Mouse (Mus musculus) MEL (cell line): ENCODE data around the gene Tmem145. TPM values are rescaled to one million over a fixed set of nuclear protein-coding genes. Genes with fewer than 3 reads are reported as not detected.

ENCODE experiments used
- DNase-seq: peaks from one replicate; pipeline ENCODE4 v3.0.0; 2011; ENCODE audit warnings: low read depth, low spot score
- H3K27ac ChIP-seq: 2 replicates; pipeline ENCODE4 v1.5.1; 2012; ENCODE audit warnings: low read depth, mild to moderate bottlenecking, control low read depth, low read length, moderate library complexity; ENCODE audit not compliant: control insufficient read depth
- H3K27me3 ChIP-seq, 2 experiments: fragments of 150-350 bp in 1 of 2; sonication (generic) in 1 of 2; 2 replicates each; pipeline ENCODE4 v1.6.1; 2012; ENCODE audit warnings: low read length in 2 of 2, mild to moderate bottlenecking in 2 of 2, improper control_type of control experiment in 1 of 2, moderate library complexity in 1 of 2; ENCODE audit not compliant: insufficient read depth in 2 of 2, control insufficient read depth in 1 of 2
- H3K36me3 ChIP-seq, 2 experiments: 2 replicates each; pipeline ENCODE4 v1.6.1; 2012 to 2014; ENCODE audit warnings: low read length in 2 of 2, improper control_type of control experiment in 1 of 2, inconsistent platforms in 1 of 2, mild to moderate bottlenecking in 1 of 2; ENCODE audit not compliant: insufficient read depth in 2 of 2, control insufficient read depth in 1 of 2
- H3K4me1 ChIP-seq, 2 experiments: fragments of 150-350 bp in 1 of 2; sonication (generic) in 1 of 2; 2 replicates each; pipeline ENCODE4 v1.6.1; 2012; ENCODE audit warnings: low read length in 2 of 2, improper control_type of control experiment in 1 of 2, mild to moderate bottlenecking in 1 of 2; ENCODE audit not compliant: insufficient read depth in 2 of 2, control insufficient read depth in 1 of 2
- H3K4me3 ChIP-seq, 2 experiments: fragments of 150-350 bp in 1 of 2; sonication (generic) in 1 of 2; 2 replicates each; pipeline ENCODE4 v1.5.1; 2012; ENCODE audit warnings: low read depth in 2 of 2, low read length in 2 of 2, mild to moderate bottlenecking in 2 of 2, moderate library complexity in 2 of 2, control low read depth in 1 of 2, improper control_type of control experiment in 1 of 2; ENCODE audit not compliant: control insufficient read depth in 1 of 2, insufficient read depth in 1 of 2
- H3K79me2 ChIP-seq: 2 replicates; pipeline ENCODE4 v1.6.1; 2012; ENCODE audit warnings: mild to moderate bottlenecking, low read length, moderate library complexity; ENCODE audit not compliant: control insufficient read depth, poor library complexity, insufficient read depth
- H3K9ac ChIP-seq: 2 replicates; pipeline ENCODE4 v1.6.1; 2012; ENCODE audit warnings: low read depth, mild to moderate bottlenecking, control low read depth, low read length, moderate library complexity; ENCODE audit not compliant: control insufficient read depth, poor library complexity, severe bottlenecking
- H3K9me3 ChIP-seq: fragments of 150-350 bp; sonication (generic); replicated peaks from 2 replicates; pipeline ENCODE4 v1.6.1; 2012; ENCODE audit warnings: mild to moderate bottlenecking, low read length, improper control_type of control experiment, moderate library complexity; ENCODE audit not compliant: insufficient read depth
- BHLHE40 ChIP-seq: IDR thresholded peaks from 2 replicates; pipeline ENCODE4 v1.6.1; 2012; ENCODE audit warnings: low read depth, mild to moderate bottlenecking, inconsistent platforms, low read length, improper control_type of control experiment, borderline replicate concordance
- CTCF ChIP-seq, 3 experiments: IDR thresholded peaks in 2 of 3; conservative IDR thresholded peaks in 1 of 3; 2 replicates each; pipeline ENCODE4 v1.5.1; 2011 to 2012; ENCODE audit warnings: low read length in 3 of 3, low read depth in 2 of 3, mild to moderate bottlenecking in 2 of 3, improper control_type of control experiment in 1 of 3, inconsistent platforms in 1 of 3, mixed read lengths in 1 of 3, moderate library complexity in 1 of 3; ENCODE audit not compliant: control insufficient read depth in 1 of 3, insufficient read depth in 1 of 3, poor library complexity in 1 of 3, severe bottlenecking in 1 of 3
- EP300 ChIP-seq, 2 experiments: IDR thresholded peaks; 2 replicates each; pipeline ENCODE4 v1.6.1; 2011; ENCODE audit warnings: improper control_type of control experiment in 2 of 2, low read length in 2 of 2, low read depth in 1 of 2, mild to moderate bottlenecking in 1 of 2
- ETS1 ChIP-seq: IDR thresholded peaks from 2 replicates; pipeline ENCODE4 v1.6.1; 2012; ENCODE audit warnings: low read depth, mild to moderate bottlenecking, inconsistent platforms, low read length, improper control_type of control experiment, moderate library complexity
- GABPA ChIP-seq: IDR thresholded peaks from 2 replicates; pipeline ENCODE4 v1.6.1; 2012; ENCODE audit warnings: low read depth, mild to moderate bottlenecking, inconsistent platforms, low read length, improper control_type of control experiment, moderate library complexity
- HCFC1 ChIP-seq: IDR thresholded peaks from 2 replicates; pipeline ENCODE4 v1.6.1; 2012; ENCODE audit warnings: low read depth, mild to moderate bottlenecking, inconsistent platforms, low read length, improper control_type of control experiment, moderate library complexity
- JUND ChIP-seq: IDR thresholded peaks from 2 replicates; pipeline ENCODE4 v1.6.1; 2011; ENCODE audit warnings: low read depth, mild to moderate bottlenecking, improper control_type of control experiment, low read length
- MAFK ChIP-seq: IDR thresholded peaks from 2 replicates; pipeline ENCODE4 v1.6.1; 2011; ENCODE audit warnings: low read depth, mild to moderate bottlenecking, low read length, improper control_type of control experiment, borderline replicate concordance
- MAX ChIP-seq: IDR thresholded peaks from 2 replicates; pipeline ENCODE4 v1.6.1; 2011; ENCODE audit warnings: low read length, improper control_type of control experiment
- MAZ ChIP-seq: IDR thresholded peaks from 2 replicates; pipeline ENCODE4 v1.6.1; 2012; ENCODE audit warnings: low read depth, mild to moderate bottlenecking, inconsistent platforms, low read length, improper control_type of control experiment
- MEF2A ChIP-seq: IDR thresholded peaks from 2 replicates; pipeline ENCODE4 v1.6.1; 2014; ENCODE audit warnings: low read depth, mild to moderate bottlenecking, inconsistent platforms, low read length, improper control_type of control experiment; ENCODE audit not compliant: poor library complexity, insufficient replicate concordance, severe bottlenecking; ENCODE audit errors: extremely low read depth
- MXI1 ChIP-seq: IDR thresholded peaks from 2 replicates; pipeline ENCODE4 v1.6.1; 2011; ENCODE audit warnings: mild to moderate bottlenecking, low read depth, low read length, improper control_type of control experiment
- MYC ChIP-seq: IDR thresholded peaks from 2 replicates; pipeline ENCODE4 v1.6.1; 2011; ENCODE audit warnings: low read depth, mild to moderate bottlenecking, low read length, improper control_type of control experiment, moderate library complexity
- NELFE ChIP-seq: IDR thresholded peaks from 2 replicates; pipeline ENCODE4 v1.6.1; 2011; ENCODE audit warnings: low read depth, low read length, improper control_type of control experiment
- NRF1 ChIP-seq: IDR thresholded peaks from 2 replicates; pipeline ENCODE4 v1.6.1; 2014; ENCODE audit warnings: low read depth, mild to moderate bottlenecking, inconsistent platforms, low read length, improper control_type of control experiment, moderate library complexity; ENCODE audit not compliant: poor library complexity, insufficient read depth, severe bottlenecking
- POLR2A ChIP-seq, 2 experiments: IDR thresholded peaks; 2 replicates each; pipeline ENCODE4 v1.6.1; 2011 to 2012; ENCODE audit warnings: low read length in 2 of 2, mild to moderate bottlenecking in 2 of 2, control low read depth in 1 of 2, improper control_type of control experiment in 1 of 2, low read depth in 1 of 2, moderate library complexity in 1 of 2; ENCODE audit not compliant: control insufficient read depth in 1 of 2, insufficient read depth in 1 of 2, poor library complexity in 1 of 2
- POLR2AphosphoS5 ChIP-seq: IDR thresholded peaks from 2 replicates; pipeline ENCODE4 v1.6.1; 2012; ENCODE audit warnings: low read depth, borderline replicate concordance, mild to moderate bottlenecking, inconsistent platforms, low read length, moderate library complexity, mixed read lengths
- RCOR1 ChIP-seq: IDR thresholded peaks from 2 replicates; pipeline ENCODE4 v1.6.1; 2012; ENCODE audit warnings: low read depth, mild to moderate bottlenecking, inconsistent platforms, low read length, improper control_type of control experiment
- SIN3A ChIP-seq: IDR thresholded peaks from 2 replicates; pipeline ENCODE4 v1.6.1; 2012; ENCODE audit warnings: low read length, improper control_type of control experiment, inconsistent platforms
- SMC3 ChIP-seq: IDR thresholded peaks from 2 replicates; pipeline ENCODE4 v1.6.1; 2011; ENCODE audit warnings: low read depth, low read length, improper control_type of control experiment
- TCF12 ChIP-seq: IDR thresholded peaks from 2 replicates; pipeline ENCODE4 v1.6.1; 2014; ENCODE audit warnings: low read depth, mild to moderate bottlenecking, inconsistent platforms, low read length, improper control_type of control experiment, moderate library complexity
- UBTF ChIP-seq: IDR thresholded peaks from 2 replicates; pipeline ENCODE4 v1.6.1; 2012; ENCODE audit warnings: low read depth, mild to moderate bottlenecking, inconsistent platforms, low read length, improper control_type of control experiment, moderate library complexity, borderline replicate concordance; ENCODE audit not compliant: insufficient read depth
- ZNF384 ChIP-seq: IDR thresholded peaks from 2 replicates; pipeline ENCODE4 v1.6.1; 2012; ENCODE audit warnings: low read depth, mild to moderate bottlenecking, inconsistent platforms, low read length, improper control_type of control experiment
- polyA plus RNA-seq, 2 experiments: library from polyadenylated mRNA; stranded (reverse) in 1 of 2; unstranded in 1 of 2; fragments of >175 nt in 1 of 2; fragments of >200 nt in 1 of 2; gene quantifications; 2 replicates each; pipeline versions ENCODE4 v1.2.1 to v1.2.4; 2012; ENCODE audit warnings: low replicate concordance in 2 of 2, low read depth in 1 of 2; ENCODE audit not compliant: insufficient read length in 2 of 2, insufficient read depth in 1 of 2, missing spikeins in 1 of 2
- total RNA-seq: library from RNA; depleted of rRNA; stranded (reverse); fragments of 300-350 nt; gene quantifications from 2 replicates; pipeline ENCODE4 v1.2.3, GENCODE M21; 2012

Gene Tmem145
- total and polyA plus RNA-seq, 3 experiments = not detected

DNA sequence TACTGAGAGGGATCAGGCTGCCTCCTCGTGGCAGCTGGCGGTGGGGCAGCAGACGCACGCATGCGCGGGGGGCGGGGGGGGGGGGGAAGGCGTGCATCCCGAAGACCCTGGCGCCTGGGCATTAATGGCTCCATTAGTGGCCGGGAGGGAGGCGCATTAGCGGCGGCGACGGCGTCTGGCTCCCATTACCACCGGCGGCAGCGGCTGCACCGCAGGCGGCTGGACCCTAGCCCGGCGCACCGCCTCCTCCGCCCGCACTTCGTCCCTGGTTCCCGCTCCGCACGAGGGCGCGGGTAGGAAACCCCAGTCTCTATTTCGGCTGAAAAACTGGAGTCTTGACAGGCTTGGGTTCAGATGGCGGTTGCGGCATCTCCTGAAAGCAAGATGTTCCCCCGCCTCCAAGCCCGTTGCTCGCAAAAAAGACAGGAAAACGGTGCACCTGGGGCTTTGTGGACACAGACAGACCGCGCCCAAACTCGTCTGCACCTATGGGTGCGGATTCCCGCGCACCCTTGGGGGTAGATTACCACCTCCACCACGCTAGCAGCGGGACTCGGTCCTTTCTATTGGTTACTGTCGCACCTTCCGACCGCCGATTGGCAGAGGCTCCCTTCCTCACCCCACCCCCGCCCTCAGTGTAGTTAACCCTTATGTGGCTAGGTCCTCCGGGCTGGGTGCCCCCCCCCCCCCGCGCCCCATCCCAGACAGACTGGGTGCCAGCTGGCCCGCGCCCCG lies 27.4 kb upstream of the Tmem145 start (continued):
- no peak; the same call in none of the 2 replicates for TF ChIP-seq TCF12
- TF ChIP-seq MYC = 0 out of 2 replicates have a peak, but pooled peaks have one; percentile 16
- TF ChIP-seq POLR2AphosphoS5 = no peak
- peak; percentile 83 for TF ChIP-seq NELFE
- no peak; the same call in 1 of the 2 replicates for TF ChIP-seq SMC3
- TF ChIP-seq MXI1 = peak; percentile 58
- no peak for TF ChIP-seq MAFK
- TF ChIP-seq POLR2A (IDR thresholded peaks at IDR 0.05; ENCODE audit: control insufficient read depth in 1 of 2, insufficient read depth in 1 of 2, low read depth in 1 of 2, low read length in 2 of 2, poor library complexity in 1 of 2) = peak; percentile 61 to 81; a peak in 3 of 4 replicates
- TF ChIP-seq SIN3A = peak; percentile 19
- TF ChIP-seq RCOR1 = no peak
- TF ChIP-seq HCFC1 = peak; percentile 67; the same call in 1 of the 2 replicates
- TF ChIP-seq MAX = peak; percentile 76
- TF ChIP-seq GABPA = no peak
- peak in 2 of 3 experiments; percentile 57 to 82; a peak in 4 of 6 replicates for TF ChIP-seq CTCF (IDR thresholded peaks at IDR 0.05 in 2 of 3, conservative IDR thresholded peaks at IDR 0.05 in 1 of 3; ENCODE audit: control insufficient read depth in 1 of 3, insufficient read depth in 1 of 3, low read depth in 2 of 3, low read length in 3 of 3, poor library complexity in 1 of 3, severe bottlenecking in 1 of 3)
- TF ChIP-seq, all 39 proteins: peak for 16

GRCm38 (mm10) chr7:25279076-25279860 lies 26.6 kb upstream of the Tmem145 start:
- DNase-seq = peak; percentile 89
- TF ChIP-seq MEF2A (peak; percentile 97), ZNF384 (no peak), UBTF (no peak), BHLHE40 (peak; percentile 38; the same call in 1 of the 2 replicates), JUND (no peak), MAZ (peak; percentile 80; the same call in 1 of the 2 replicates), SIN3A (peak; percentile 37), TCF12 (peak; percentile 6; the same call in 1 of the 2 replicates), MAX (peak; percentile 21; the same call in 1 of the 2 replicates), ETS1 (peak; percentile 75), POLR2A (IDR thresholded peaks at IDR 0.05; ENCODE audit: control insufficient read depth in 1 of 2, insufficient read depth in 1 of 2, low read depth in 1 of 2, low read length in 2 of 2, poor library complexity in 1 of 2) (0 out of 4 replicates have a peak, but pooled peaks of 1 of the 2 experiments have one; percentile 34), MYC (no peak), EP300 (IDR thresholded peaks at IDR 0.05; ENCODE audit: low read depth in 1 of 2, low read length in 2 of 2) (peak in 1 of 2 experiments; percentile 46; a peak in 2 of 4 replicates), RCOR1 (0 out of 2 replicates have a peak, but pooled peaks have one; percentile 7), MXI1 (peak; percentile 70; the same call in 1 of the 2 replicates), NRF1 (0 out of 2 replicates have a peak, but pooled peaks have one; percentile 14), CTCF (IDR thresholded peaks at IDR 0.05 in 2 of 3, conservative IDR thresholded peaks at IDR 0.05 in 1 of 3; ENCODE audit: control insufficient read depth in 1 of 3, insufficient read depth in 1 of 3, low read depth in 2 of 3, low read length in 3 of 3, poor library complexity in 1 of 3, severe bottlenecking in 1 of 3) (peak in 2 of 3 experiments; percentile 23 to 32; a peak in 3 of 6 replicates)

More at GRCm38 (mm10) chr7:25279076-25279860, 26.6 kb upstream of the Tmem145 start:
- peaks cover 0 to 48% of the 10 kb centered on the region in 2 experiments; a peak in 2 of 4 replicates for H3K36me3 ChIP-seq
- H3K4me3 ChIP-seq = peak overlapping the region; percentile 42 to 44
- H3K9me3 ChIP-seq = no peaks in the 10 kb centered on the region
- H3K4me1 ChIP-seq = peaks cover 30 to 50% of the 10 kb centered on the region in 2 experiments
- H3K27me3 ChIP-seq = no peaks in the 10 kb centered on the region
- peaks cover 29% of the 10 kb centered on the region for H3K79me2 ChIP-seq
- H3K9ac ChIP-seq = peak overlapping the region; percentile 62
- H3K27ac ChIP-seq = peak overlapping the region; percentile 94
